ENCODE assay signal across 29 mouse cellular contexts in the genomic region with DNA sequence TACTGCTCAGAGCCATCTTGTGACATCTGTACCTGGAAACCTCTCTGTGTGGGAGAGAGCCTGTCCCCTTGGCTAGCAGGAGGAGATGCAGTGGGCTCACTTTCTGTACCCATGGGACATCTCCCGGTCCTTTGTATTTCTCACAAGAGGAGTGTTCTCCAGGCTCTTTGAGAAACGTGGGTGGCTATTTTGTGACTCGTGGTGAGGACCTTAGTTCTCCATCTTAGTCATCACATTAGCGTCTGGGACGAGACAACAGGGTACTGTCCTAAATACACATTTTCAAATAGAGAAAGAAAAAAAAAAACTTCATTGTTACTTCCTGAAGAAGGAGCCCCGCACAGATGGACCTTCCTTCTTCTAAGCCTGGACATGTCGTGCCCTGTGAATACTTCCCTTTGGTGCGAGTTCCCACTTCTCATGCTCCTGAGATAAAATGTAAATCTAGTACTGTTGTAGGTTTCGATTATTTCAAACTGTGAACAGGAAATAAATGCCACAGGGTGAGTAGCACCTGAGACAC.
DNase-seq lines count a peak whose midpoint lies in the region; ATAC-seq and TF ChIP-seq lines count a peak whose summit lies in the region.
"Had no signal": no experiment of that assay in that cellular context is flagged by ENCODE, and none has a peak within 500 bp of the region (broad histone marks: within the 10 kb centered on the region; RNA-seq: fewer than 3 reads in every experiment).

No protein-coding gene starts in this region.

- H3K27me3 ChIP-seq in MEL (ENCODE audit: control insufficient read depth in 1 of 2, insufficient read depth in 2 of 2, low read length in 2 of 2): no peaks in the 10 kb centered on the region
- H3K27me3 ChIP-seq: embryonic facial prominence, embryonic 12.5 days; intestine, embryonic 15.5 days; limb, embryonic 13.5 days; midbrain, embryonic 15.5 days; neural tube, embryonic 13.5 days had no signal

- H3K9ac ChIP-seq in MEL (ENCODE audit: control insufficient read depth, low read depth, low read length, poor library complexity, severe bottlenecking): peak overlapping the region; percentile 62
- H3K9ac ChIP-seq: embryonic facial prominence, embryonic 12.5 days; heart, embryonic 13.5 days; intestine, embryonic 15.5 days; limb, embryonic 13.5 days; liver, embryonic 14.5 days; lung, embryonic 14.5 days; midbrain, embryonic 15.5 days; neural tube, embryonic 13.5 days had no signal

- H3K36me3 ChIP-seq in MEL (ENCODE audit: control insufficient read depth in 1 of 2, insufficient read depth in 2 of 2, low read length in 2 of 2): peaks cover 0 to 63% of the 10 kb centered on the region in 2 experiments; a peak in 2 of 4 replicates
- H3K36me3 ChIP-seq: embryonic facial prominence, embryonic 12.5 days; heart, embryonic 13.5 days; hindbrain, embryonic 10.5 days; intestine, embryonic 15.5 days; limb, embryonic 13.5 days; midbrain, embryonic 10.5 days; midbrain, embryonic 15.5 days; neural tube, embryonic 13.5 days had no signal

- no peak for TF ChIP-seq CTCF in MEL (IDR thresholded peaks at IDR 0.05 in 2 of 3, conservative IDR thresholded peaks at IDR 0.05 in 1 of 3; ENCODE audit: control insufficient read depth in 1 of 3, insufficient read depth in 1 of 3, low read depth in 2 of 3, low read length in 3 of 3, poor library complexity in 1 of 3, severe bottlenecking in 1 of 3)
- no peak for TF ChIP-seq CTCF in bone marrow macrophage, adult 2 months (IDR thresholded peaks at IDR 0.05; ENCODE audit: low read depth, low read length)

- peak; percentile 44 for DNase-seq in lung, postnatal 36 days
- DNase-seq in lung, postnatal 10 days: no peak
- DNase-seq in MEL (ENCODE audit: low read depth, low spot score): peak; percentile 62
- no peak for DNase-seq in urinary bladder, postnatal 4 days (ENCODE audit: low spot score in 2 of 2)
- DNase-seq in T-cell, adult 2 months (ENCODE audit: low spot score): no peak
- DNase-seq: cerebellum, adult 11-12 months; cerebellum, adult 9-11 months; embryo, embryonic 11 days; gastrocnemius, postnatal 36 days; heart, postnatal 14 days; lung, embryonic 14.5 days; right cerebral cortex, postnatal 4 days had no signal

- no peak for ATAC-seq in megakaryocyte-erythroid progenitor cell, adult 5-6 weeks (replicated peaks; ENCODE audit: low FRiP score, low TSS enrichment, poor library complexity, severe bottlenecking)
- ATAC-seq: forebrain, embryonic 14.5 days; hindbrain, embryonic 16.5 days; intestine, embryonic 15.5 days; midbrain, embryonic 15.5 days had no signal

- no peaks in the 10 kb centered on the region for H3K9me3 ChIP-seq in MEL (replicated peaks; ENCODE audit: insufficient read depth, low read length)
- H3K9me3 ChIP-seq: embryonic facial prominence, embryonic 12.5 days; heart, embryonic 13.5 days; hindbrain, embryonic 10.5 days; intestine, embryonic 15.5 days; limb, embryonic 13.5 days; midbrain, embryonic 10.5 days; midbrain, embryonic 15.5 days; neural tube, embryonic 13.5 days had no signal

- TF ChIP-seq POLR2A in MEL (IDR thresholded peaks at IDR 0.05; ENCODE audit: control insufficient read depth in 1 of 2, insufficient read depth in 1 of 2, low read depth in 1 of 2, low read length in 2 of 2, poor library complexity in 1 of 2): no peak
- no peak for TF ChIP-seq POLR2A in bone marrow macrophage, adult 2 months (IDR thresholded peaks at IDR 0.05; ENCODE audit: borderline replicate concordance, low read depth, low read length)

- no peaks in the 10 kb centered on the region for H3K79me2 ChIP-seq in MEL (ENCODE audit: control insufficient read depth, insufficient read depth, low read length, poor library complexity)

- H3K4me3 ChIP-seq in MEL (ENCODE audit: control insufficient read depth in 1 of 2, insufficient read depth in 1 of 2, low read depth in 2 of 2, low read length in 2 of 2): peak overlapping the region; percentile 19
- H3K4me3 ChIP-seq in bone marrow macrophage, adult 2 months (ENCODE audit: insufficient read depth, low read length): no peak overlapping the region; the same call in 1 of the 2 replicates
- H3K4me3 ChIP-seq: embryonic facial prominence, embryonic 12.5 days; heart, adult 2 months; heart, embryonic 13.5 days; hindbrain, embryonic 10.5 days; intestine, embryonic 15.5 days; layer of hippocampus, adult 2 months; left cerebral cortex, adult 2 months; limb, embryonic 13.5 days; midbrain, embryonic 10.5 days; midbrain, embryonic 15.5 days; neural tube, embryonic 13.5 days had no signal

- H3K4me1 ChIP-seq in MEL (ENCODE audit: control insufficient read depth in 1 of 2, insufficient read depth in 2 of 2, low read length in 2 of 2): peaks cover 43 to 47% of the 10 kb centered on the region in 2 experiments
- H3K4me1 ChIP-seq in bone marrow macrophage, adult 2 months (ENCODE audit: control insufficient read depth, insufficient read depth, low read length): peaks cover 47% of the 10 kb centered on the region
- H3K4me1 ChIP-seq: embryonic facial prominence, embryonic 12.5 days; hindbrain, embryonic 10.5 days; intestine, embryonic 15.5 days; midbrain, embryonic 10.5 days; midbrain, embryonic 15.5 days; neural tube, embryonic 13.5 days had no signal

- no peak for TF ChIP-seq RAD21 in MEL (IDR thresholded peaks at IDR 0.05; ENCODE audit: low read depth, low read length)

- TF ChIP-seq EP300 in MEL (IDR thresholded peaks at IDR 0.05; ENCODE audit: low read depth in 1 of 2, low read length in 2 of 2): peak in 1 of 2 experiments; percentile 4; a peak in 2 of 4 replicates

- peak overlapping the region; percentile 87 for H3K27ac ChIP-seq in MEL (ENCODE audit: control insufficient read depth, low read depth, low read length)
- H3K27ac ChIP-seq in bone marrow macrophage, adult 2 months (ENCODE audit: insufficient read depth, low read depth, low read length): peak overlapping the region; percentile 20; the same call in 1 of the 2 replicates
- H3K27ac ChIP-seq: embryonic facial prominence, embryonic 12.5 days; heart, adult 2 months; heart, embryonic 13.5 days; hindbrain, embryonic 10.5 days; intestine, embryonic 15.5 days; layer of hippocampus, adult 2 months; left cerebral cortex, adult 2 months; limb, embryonic 13.5 days; liver, embryonic 14.5 days; macrophage; midbrain, embryonic 10.5 days; midbrain, embryonic 15.5 days; neural tube, embryonic 13.5 days had no signal

TF ChIP-seq in MEL, 35 proteins besides CTCF, POLR2A, EP300 and RAD21:
- TF ChIP-seq POLR2AphosphoS2 (IDR thresholded peaks at IDR 0.05; ENCODE audit: low read length) (no peak), SMC3 (IDR thresholded peaks at IDR 0.05; ENCODE audit: low read depth, low read length) (no peak), UBTF (IDR thresholded peaks at IDR 0.05; ENCODE audit: borderline replicate concordance, insufficient read depth, low read depth, low read length) (no peak), ZC3H11A (IDR thresholded peaks at IDR 0.05; ENCODE audit: low read depth, low read length) (no peak), SIN3A (IDR thresholded peaks at IDR 0.05; ENCODE audit: low read length) (no peak), CHD1 (IDR thresholded peaks at IDR 0.05; ENCODE audit: low read depth, low read length) (no peak), JUND (IDR thresholded peaks at IDR 0.05; ENCODE audit: low read depth, low read length) (no peak), MAZ (IDR thresholded peaks at IDR 0.05; ENCODE audit: low read depth, low read length) (no peak), MYC (IDR thresholded peaks at IDR 0.05; ENCODE audit: low read depth, low read length) (0 out of 2 replicates have a peak, but pooled peaks have one; percentile 36), MYB (IDR thresholded peaks at IDR 0.05; ENCODE audit: low read depth, low read length) (no peak), ZNF384 (IDR thresholded peaks at IDR 0.05; ENCODE audit: low read depth, low read length) (peak; percentile 43)
TF ChIP-seq in MEL: peak in this region for 2.

Comparison
In these comparisons a context has a peak if more than half of its experiments do, and no peak if none do; other contexts are left out.
1. DNase-seq: peak in lung, postnatal 36 days (single experiment) and MEL (single experiment); none in lung, postnatal 10 days (single experiment), urinary bladder, postnatal 4 days (0 of 2) and T-cell, adult 2 months (single experiment).